Mouse (Mus musculus) spleen, adult 2 months (tissue): ENCODE results near the gene Ccdc58. TPM values are rescaled to one million over a fixed set of nuclear protein-coding genes. Genes with fewer than 3 reads are reported as not detected.
"Not testable (repeated sequence)": the region's sequence is repeated elsewhere in the genome, so short reads cannot be mapped to it uniquely, and the experiment has no call there.

ENCODE experiments used
- DNase-seq, 2 experiments: peaks; one replicate each; pipeline versions ENCODE4 v3.0.0 to v3.0.0-alpha.2; 2012 to 2021; ENCODE audit warnings: low spot score in 2 of 2, low read depth in 1 of 2
- H3K27ac ChIP-seq: fragments of 200-500 bp; 2 replicates; pipeline ENCODE4 v1.5.1; 2012; ENCODE audit warnings: low read length, inconsistent platforms; ENCODE audit not compliant: insufficient read depth
- H3K27me3 ChIP-seq: fragments of 200-500 bp; 2 replicates; pipeline ENCODE4 v1.6.1; 2012; ENCODE audit warnings: mild to moderate bottlenecking, moderate library complexity, low read length, inconsistent platforms; ENCODE audit not compliant: control insufficient read depth, insufficient read depth
- H3K36me3 ChIP-seq: fragments of 200-500 bp; 2 replicates; pipeline ENCODE4 v1.6.1; 2012; ENCODE audit warnings: mild to moderate bottlenecking, low read length, inconsistent platforms; ENCODE audit not compliant: control insufficient read depth, insufficient read depth
- H3K4me1 ChIP-seq: fragments of 200-500 bp; 2 replicates; pipeline ENCODE4 v1.6.1; 2011; ENCODE audit warnings: inconsistent platforms; ENCODE audit not compliant: control insufficient read depth, insufficient read depth, insufficient read length
- H3K4me3 ChIP-seq: fragments of 200-500 bp; 2 replicates; pipeline ENCODE4 v1.5.1; 2011; ENCODE audit warnings: mild to moderate bottlenecking, inconsistent platforms; ENCODE audit not compliant: insufficient read depth, insufficient read length; ENCODE audit errors: extremely low read depth
- CTCF ChIP-seq: fragments of 200-500 bp; IDR thresholded peaks from 2 replicates; pipeline ENCODE4 v1.5.1; 2011; ENCODE audit warnings: mild to moderate bottlenecking, inconsistent platforms; ENCODE audit not compliant: insufficient read depth, insufficient read length, insufficient replicate concordance; ENCODE audit errors: extremely low read depth
- POLR2A ChIP-seq: fragments of 200-500 bp; IDR thresholded peaks from 2 replicates; pipeline ENCODE4 v1.6.1; 2011; ENCODE audit warnings: low read depth, low read length, inconsistent platforms
- WGBS: fragments of 180-500 bp; shearing (Covaris S2); methylation state at CpG from one replicate; pipeline ENCODE4 v1.1.7; 2018; 5-methylcytosine and 5-hydroxymethylcytosine counted together
- polyA plus RNA-seq: library from polyadenylated mRNA; depleted of rRNA; stranded (reverse); fragments of >200 nt; gene quantifications from 2 replicates; pipeline ENCODE4 v1.2.3, GENCODE M21; 2012

Gene Ccdc58
- polyA plus RNA-seq, 1 experiment, result 2.4 TPM

DNA sequence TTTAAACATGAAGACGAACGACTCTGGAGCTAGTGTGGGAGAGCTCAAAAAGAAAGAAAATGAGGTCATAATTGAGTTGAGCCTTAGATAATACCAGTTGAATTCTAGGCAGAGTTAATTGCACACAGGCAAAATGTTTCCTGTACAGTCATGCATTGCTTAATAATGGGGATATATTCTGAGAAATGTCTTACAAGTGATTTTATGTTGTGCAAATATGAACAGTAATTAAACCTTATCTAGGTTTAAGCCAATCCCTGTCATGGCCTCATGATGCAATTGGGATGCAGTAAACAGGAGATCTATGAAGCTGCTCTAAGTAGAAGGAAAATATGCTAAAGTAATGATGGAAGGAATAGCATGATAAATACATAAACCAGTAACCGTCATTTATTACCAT, 3.3 kb downstream of the Ccdc58 start:
- no peak overlapping the region for H3K27ac ChIP-seq
- H3K4me1 ChIP-seq, result no peaks in the 10 kb centered on the region
- no peak for DNase-seq
- no peaks in the 10 kb centered on the region for H3K27me3 ChIP-seq
- H3K36me3 ChIP-seq, result no peaks in the 10 kb centered on the region
- no peak overlapping the region for H3K4me3 ChIP-seq
- no peak for TF ChIP-seq CTCF
- WGBS, result 89% methylated on average over 3 of the region's 3 CpGs

DNA sequence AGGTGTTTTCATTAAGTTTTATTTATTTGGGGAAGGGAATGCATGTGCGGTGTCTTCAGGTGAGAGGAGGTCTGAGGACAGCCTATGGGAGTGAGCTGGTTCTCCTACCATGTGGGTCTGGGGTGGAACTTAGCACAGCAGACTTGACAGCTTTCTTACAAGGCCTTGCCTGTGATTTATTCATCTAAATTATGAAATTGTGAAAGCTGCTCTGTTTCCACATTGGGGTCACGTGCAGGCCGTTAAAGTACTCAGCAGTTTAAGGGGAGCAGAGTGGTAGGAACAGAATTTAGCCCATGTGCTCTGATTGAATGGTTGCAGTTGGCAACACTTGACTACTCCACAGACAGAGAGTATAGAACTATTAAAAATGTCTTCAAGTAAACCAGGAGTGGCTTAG, 8.4 kb downstream of the Ccdc58 start:
- Histone ChIP-seq H3K4me3 (no peak overlapping the region), H3K4me1 (no peaks in the 10 kb centered on the region), H3K27ac (no peak overlapping the region), H3K36me3 (peaks cover 2% of the 10 kb centered on the region; the same call in 1 of the 2 replicates), H3K27me3 (no peaks in the 10 kb centered on the region)
- DNase-seq, result no peak
- TF ChIP-seq CTCF (no peak), POLR2A (no peak)
- WGBS, result 93% methylated on average over 3 of the region's 3 CpGs

DNA sequence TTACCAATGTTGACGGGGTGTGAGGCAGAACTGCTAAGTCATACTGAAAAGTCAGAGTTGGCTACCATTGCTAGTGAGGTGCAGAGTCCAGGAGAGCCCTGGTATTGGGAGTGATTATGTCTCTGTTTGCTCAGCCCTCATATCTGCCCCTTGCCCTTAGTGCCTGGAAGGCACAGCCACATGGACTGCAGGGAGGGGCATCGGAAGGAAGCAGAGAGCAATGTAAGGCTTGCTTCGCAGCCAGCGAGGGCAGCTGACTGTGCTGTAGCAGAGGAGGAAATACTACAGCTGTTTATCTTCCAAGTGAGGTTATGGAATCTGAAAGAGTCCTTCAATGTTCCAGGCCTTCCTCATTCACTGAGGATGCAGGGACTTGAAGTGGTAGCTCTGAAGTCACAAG, 16.4 kb downstream of the Ccdc58 start:
- H3K36me3 ChIP-seq, result peaks cover 10% of the 10 kb centered on the region; the same call in 1 of the 2 replicates
- 85% methylated on average over 4 of the region's 4 CpGs for WGBS
- TF ChIP-seq CTCF (no peak), POLR2A (no peak)
- H3K4me1 ChIP-seq, result no peaks in the 10 kb centered on the region
- H3K4me3 ChIP-seq, result no peak overlapping the region
- H3K27ac ChIP-seq, result no peak overlapping the region
- no peaks in the 10 kb centered on the region for H3K27me3 ChIP-seq
- no peak for DNase-seq

DNA sequence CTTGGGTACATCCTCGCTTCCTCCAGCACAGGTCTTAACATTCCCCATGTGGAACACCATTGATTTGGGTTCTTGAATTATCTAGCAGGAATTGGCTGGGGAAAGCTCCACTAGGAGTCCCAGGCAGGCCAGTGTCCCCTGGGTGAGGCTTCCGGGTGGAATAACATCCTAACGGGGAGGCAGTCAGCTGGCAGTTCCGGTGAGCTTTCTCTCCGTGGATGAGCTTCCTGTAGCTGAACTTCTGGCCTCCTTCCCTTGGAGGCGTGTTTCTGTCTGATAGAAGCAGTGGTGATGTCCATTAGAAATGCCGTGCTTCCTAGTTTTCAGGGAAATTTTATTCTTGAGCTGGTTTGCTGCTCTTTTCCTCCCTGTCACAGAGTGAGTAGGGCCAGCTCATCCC, 17.6 kb downstream of the Ccdc58 start:
- H3K27ac ChIP-seq, result no peak overlapping the region
- no peaks in the 10 kb centered on the region for H3K27me3 ChIP-seq
- WGBS, result 94% methylated on average over 7 of the region's 7 CpGs
- H3K4me3 ChIP-seq, result no peak overlapping the region
- TF ChIP-seq CTCF (no peak), POLR2A (no peak)
- no peaks in the 10 kb centered on the region for H3K4me1 ChIP-seq
- DNase-seq, result no peak
- peaks cover 9% of the 10 kb centered on the region; the same call in 1 of the 2 replicates for H3K36me3 ChIP-seq

- 84% methylated on average over 8 of the region's 8 CpGs for WGBS
- Histone ChIP-seq H3K4me1 (no peaks in the 10 kb centered on the region), H3K4me3 (no peak overlapping the region), H3K27me3 (no peaks in the 10 kb centered on the region), H3K27ac (no peak overlapping the region), H3K36me3 (peaks cover 9% of the 10 kb centered on the region; the same call in 1 of the 2 replicates)
- DNase-seq, result no peak
- no peak for TF ChIP-seq CTCF
- TF ChIP-seq POLR2A, result no peak
Observed at GRCm38 (mm10) chr16:36089850-36090616, 18.5 kb downstream of the Ccdc58 start.

DNA sequence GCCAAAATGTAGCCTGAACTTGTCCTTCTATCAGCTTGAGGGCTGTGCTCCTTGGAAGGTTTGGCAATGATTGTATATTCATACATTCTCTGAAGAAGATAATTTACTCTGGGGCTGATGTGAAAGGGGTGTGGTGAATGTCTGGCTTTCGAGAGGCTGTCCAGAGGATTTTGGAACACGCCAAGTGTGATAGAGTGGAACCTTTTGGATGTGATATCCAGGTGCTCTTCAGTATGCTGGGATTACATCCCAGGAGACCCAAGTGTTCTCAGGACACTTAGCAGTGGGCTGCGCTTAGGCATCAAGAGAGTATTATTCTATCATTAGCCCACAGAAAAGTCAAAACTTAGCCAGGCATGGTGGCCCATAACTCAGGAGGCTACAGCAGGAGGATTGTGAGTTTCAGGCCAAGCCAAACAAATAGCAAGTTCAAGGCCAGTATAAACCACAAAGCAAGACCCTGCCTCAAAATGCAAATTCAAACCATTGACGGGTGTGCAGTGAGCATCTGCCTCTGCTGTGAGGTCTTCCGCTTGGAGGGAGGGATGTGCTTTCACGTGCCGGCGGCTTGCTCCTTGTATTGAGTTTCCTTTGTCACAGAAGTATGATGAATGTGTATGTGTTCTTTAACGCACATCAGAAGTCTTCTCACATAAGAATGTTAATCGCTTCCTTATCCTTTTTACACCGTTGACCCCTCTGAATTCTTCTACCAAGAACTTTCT, 19.5 kb downstream of the Ccdc58 start:
- TF ChIP-seq POLR2A (no peak), CTCF (no peak)
- Histone ChIP-seq H3K27ac (no peak overlapping the region), H3K4me3 (no peak overlapping the region), H3K36me3 (peaks cover 7% of the 10 kb centered on the region; the same call in 1 of the 2 replicates), H3K27me3 (no peaks in the 10 kb centered on the region), H3K4me1 (no peaks in the 10 kb centered on the region)
- DNase-seq, result no peak
- 95% methylated on average over 11 of the region's 11 CpGs for WGBS

DNA sequence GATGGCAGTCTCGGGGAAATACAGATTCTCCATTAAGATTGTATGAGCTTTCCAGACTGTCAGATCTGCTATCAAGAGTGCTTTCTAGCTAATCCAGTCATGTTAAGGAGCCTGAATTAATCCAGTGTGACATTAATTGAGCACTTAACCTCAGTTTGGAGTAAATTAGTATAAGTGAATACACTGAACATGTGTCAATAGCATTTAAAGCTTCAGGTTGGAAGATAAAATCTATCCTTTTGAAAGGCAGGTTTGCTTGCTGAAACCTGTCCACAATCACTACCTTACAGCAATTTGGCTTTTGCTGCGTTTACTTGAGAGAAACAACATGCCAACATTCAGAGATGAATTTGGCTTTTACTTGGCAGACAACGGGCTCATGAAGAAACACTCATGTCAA, 22.6 kb downstream of the Ccdc58 start:
- WGBS, result 91% methylated on average over 3 of the region's 3 CpGs
- Histone ChIP-seq H3K27ac (no peak overlapping the region), H3K27me3 (no peaks in the 10 kb centered on the region), H3K4me1 (no peaks in the 10 kb centered on the region), H3K4me3 (no peak overlapping the region), H3K36me3 (peaks cover 7% of the 10 kb centered on the region; the same call in 1 of the 2 replicates)
- no peak for DNase-seq
- TF ChIP-seq POLR2A (no peak), CTCF (no peak)

- H3K4me1 ChIP-seq, H3K27ac ChIP-seq, DNase-seq, H3K27me3 ChIP-seq, H3K4me3 ChIP-seq, H3K36me3 ChIP-seq: not testable (repeated sequence)
- WGBS, result 91% methylated on average over 12 of the region's 12 CpGs
Observed at GRCm38 (mm10) chr16:36097813-36098499, 26.5 kb downstream of the Ccdc58 start.
